Comparison of ENCODE assay signal across 8 mouse cellular contexts in genomic region chr7:6361756-6362155, GRCm38 (mm10). TPM values are rescaled to one million over a fixed set of nuclear protein-coding genes. Genes with fewer than 3 reads are reported as not detected.
DNase-seq lines count a peak whose midpoint lies in the region; ATAC-seq and TF ChIP-seq lines count a peak whose summit lies in the region.

No protein-coding gene starts in this region.

- ATAC-seq in heart, embryonic 13.5 days (ENCODE audit: extremely low read depth, insufficient number of reproducible peaks, low FRiP score, low TSS enrichment) = no peak
- no peak for ATAC-seq in forebrain, postnatal 0 days

- H3K9me3 ChIP-seq in heart, embryonic 13.5 days = no peaks in the 10 kb centered on the region
- no peaks in the 10 kb centered on the region for H3K9me3 ChIP-seq in MEL (replicated peaks; ENCODE audit: insufficient read depth, low read length)
- no peaks in the 10 kb centered on the region for H3K9me3 ChIP-seq in forebrain, postnatal 0 days (ENCODE audit: low read length)

- H3K4me3 ChIP-seq in heart, embryonic 13.5 days = peak overlapping the region; percentile 70
- H3K4me3 ChIP-seq in MEL (ENCODE audit: control insufficient read depth in 1 of 2, insufficient read depth in 1 of 2, low read depth in 2 of 2, low read length in 2 of 2) (peak overlapping the region; percentile 59 to 65), macrophage (ENCODE audit: inconsistent target) (peak overlapping the region; percentile 45)
- H3K4me3 ChIP-seq in forebrain, postnatal 0 days (ENCODE audit: low read depth, low read length) = peak overlapping the region; percentile 51

- no peaks in the 10 kb centered on the region for H3K27me3 ChIP-seq in heart, embryonic 13.5 days (replicated peaks)
- H3K27me3 ChIP-seq in MEL (ENCODE audit: control insufficient read depth in 1 of 2, insufficient read depth in 2 of 2, low read length in 2 of 2) = no peaks in the 10 kb centered on the region
- no peaks in the 10 kb centered on the region for H3K27me3 ChIP-seq in forebrain, postnatal 0 days (ENCODE audit: insufficient read depth, low read length)

- H3K79me2 ChIP-seq in MEL (ENCODE audit: control insufficient read depth, insufficient read depth, low read length, poor library complexity) = no peaks in the 10 kb centered on the region
- no peaks in the 10 kb centered on the region for H3K79me2 ChIP-seq in macrophage (ENCODE audit: inconsistent target)

- H3K36me3 ChIP-seq in heart, embryonic 13.5 days = no peaks in the 10 kb centered on the region
- peaks cover 0 to 12% of the 10 kb centered on the region in 2 experiments; a peak in 2 of 4 replicates for H3K36me3 ChIP-seq in MEL (ENCODE audit: control insufficient read depth in 1 of 2, insufficient read depth in 2 of 2, low read length in 2 of 2)
- H3K36me3 ChIP-seq in forebrain, postnatal 0 days (ENCODE audit: insufficient read depth) = 0 out of 2 replicates have a peak, but pooled peaks cover 5% of the 10 kb centered on the region
- no peaks in the 10 kb centered on the region for H3K36me3 ChIP-seq in macrophage (ENCODE audit: inconsistent target)

- TF ChIP-seq RAD21 in MEL (IDR thresholded peaks at IDR 0.05; ENCODE audit: low read depth, low read length) = no peak

- TF ChIP-seq POLR2A in MEL (IDR thresholded peaks at IDR 0.05; ENCODE audit: control insufficient read depth in 1 of 2, insufficient read depth in 1 of 2, low read depth in 1 of 2, low read length in 2 of 2, poor library complexity in 1 of 2) = no peak

- no peak for TF ChIP-seq EP300 in MEL (IDR thresholded peaks at IDR 0.05; ENCODE audit: low read depth in 1 of 2, low read length in 2 of 2)

- H3K4me2 ChIP-seq in heart, embryonic 13.5 days = peak overlapping the region; percentile 91
- H3K4me2 ChIP-seq in forebrain, postnatal 0 days (ENCODE audit: low read depth) = peak overlapping the region; percentile 61

- H3K9ac ChIP-seq in heart, embryonic 13.5 days = peak overlapping the region; percentile 77
- peak overlapping the region; percentile 33 for H3K9ac ChIP-seq in MEL (ENCODE audit: control insufficient read depth, low read depth, low read length, poor library complexity, severe bottlenecking)
- peak overlapping the region; percentile 74 for H3K9ac ChIP-seq in forebrain, postnatal 0 days

- 24% methylated on average over 7 of the region's 7 CpGs for WGBS in heart, embryonic 13.5 days
- 20% methylated on average over 7 of the region's 7 CpGs for WGBS in forebrain, postnatal 0 days
- 30% methylated on average over 6 of the region's 7 CpGs for WGBS in macrophage (ENCODE audit: missing documents)

- intact Hi-C loops in heart, postnatal 36 days (cut with DNase I) = loop anchor here (5.0 kb wide), 2 partner anchors 366 to 916 kb away; partner anchors contain the start of gene Gm45844

- TF ChIP-seq CTCF in MEL (IDR thresholded peaks at IDR 0.05 in 2 of 3, conservative IDR thresholded peaks at IDR 0.05 in 1 of 3; ENCODE audit: control insufficient read depth in 1 of 3, insufficient read depth in 1 of 3, low read depth in 2 of 3, low read length in 3 of 3, poor library complexity in 1 of 3, severe bottlenecking in 1 of 3) = no peak
- no peak for TF ChIP-seq CTCF in forebrain, postnatal 0 days (IDR thresholded peaks at IDR 0.05; ENCODE audit: low read depth)

- peak overlapping the region; percentile 89 for H3K27ac ChIP-seq in heart, embryonic 13.5 days (replicated peaks)
- H3K27ac ChIP-seq in MEL (ENCODE audit: control insufficient read depth, low read depth, low read length) (no peak overlapping the region), macrophage (peak overlapping the region; percentile 32)
- peak overlapping the region; percentile 96 for H3K27ac ChIP-seq in forebrain, postnatal 0 days (ENCODE audit: low read depth, low read length)

- peaks cover 16% of the 10 kb centered on the region for H3K4me1 ChIP-seq in heart, embryonic 13.5 days
- peaks cover 2 to 5% of the 10 kb centered on the region in 2 experiments; a peak in 3 of 4 replicates for H3K4me1 ChIP-seq in MEL (ENCODE audit: control insufficient read depth in 1 of 2, insufficient read depth in 2 of 2, low read length in 2 of 2)
- peaks cover 4% of the 10 kb centered on the region; the same call in 1 of the 2 replicates for H3K4me1 ChIP-seq in forebrain, postnatal 0 days (ENCODE audit: insufficient read depth)

- DNase-seq in heart, postnatal 36 days = no peak
- no peak for DNase-seq in MEL (ENCODE audit: low read depth, low spot score)
- DNase-seq in forebrain, postnatal 0 days = no peak
- no peak for DNase-seq in urinary bladder, postnatal 25 days (ENCODE audit: low spot score)
- DNase-seq in gastrocnemius, adult 18-20 months (ENCODE audit: low spot score) = no peak
- no peak for DNase-seq in adrenal gland, adult 18-20 months (ENCODE audit: low spot score in 2 of 2)

RNA-seq across cellular contexts. Expression of gene Zfp78, which starts 1.3 kb away (rescaled TPM):
- 1.1 TPM in 2 replicates for polyA plus RNA-seq in heart, embryonic 13.5 days (2015; fragmentation: Nextera tagmentation; extraction: Ambion mirVana)
- 1 to 10 TPM; 2.4 to 3.0 TPM for total RNA-seq in heart, postnatal 36 days (2021)
- 0.42 and 0.50 TPM in 2 replicates for total RNA-seq in MEL (2012; rRNA removed)
- under 1 TPM in 1 of 2 experiments, not detected in 1; 0.67 TPM for polyA plus RNA-seq in MEL (2012; ENCODE audit: insufficient read depth in 1 of 2, insufficient read length in 2 of 2, low read depth in 1 of 2, low replicate concordance in 2 of 2, missing spikeins in 1 of 2)
- 4.0 and 4.5 TPM in 2 replicates for total RNA-seq in forebrain, postnatal 0 days (2014; rRNA removed)
- 1.5 and 3.3 TPM in 2 replicates for polyA plus RNA-seq in forebrain, postnatal 0 days (2015; fragmentation: Nextera tagmentation; extraction: Ambion mirVana)
- 1 to 10 TPM in 20 of 26 experiments, under 1 TPM in 6; 0.50 to 6.2 (median 2.1) TPM for total RNA-seq in macrophage (2018; cell fraction: chromatin; rRNA removed)
- total RNA-seq in macrophage (2018; cell fraction: cytosol; rRNA removed) = 1 to 10 TPM in 15 of 26 experiments, under 1 TPM in 11; 0.14 to 2.5 (median 1.4) TPM
- total RNA-seq in macrophage (2018; cell fraction: nucleus; rRNA removed) = 1 to 10 TPM in 18 of 26 experiments, under 1 TPM in 8; 0.44 to 6.3 (median 1.5) TPM
- 1.2 to 3.1 TPM (median 1.7 TPM) in 3 replicates for polyA plus RNA-seq in macrophage (2018)
- total RNA-seq in gastrocnemius, adult 18-20 months (2021) = 1 to 10 TPM; 1.8 to 2.5 TPM
- total RNA-seq in adrenal gland, adult 18-20 months (2021) = 1 to 10 TPM; 2.1 to 3.3 TPM

RNA-seq across cellular contexts. Expression of gene Gm3854, which starts 18.2 kb away (rescaled TPM):
- polyA plus RNA-seq in heart, embryonic 13.5 days (2015; fragmentation: Nextera tagmentation; extraction: Ambion mirVana) = 1.0 and 1.2 TPM in 2 replicates
- under 1 TPM; 0.16 to 0.33 TPM for total RNA-seq in heart, postnatal 36 days (2021)
- total RNA-seq in MEL (2012; rRNA removed) = not detected in 2 replicates
- polyA plus RNA-seq in MEL (2012; ENCODE audit: insufficient read depth in 1 of 2, insufficient read length in 2 of 2, low read depth in 1 of 2, low replicate concordance in 2 of 2, missing spikeins in 1 of 2) (not detected), macrophage (2018) (0.07 TPM in 1 of 3 replicates, not detected in the others)
- total RNA-seq in forebrain, postnatal 0 days (2014; rRNA removed) = 5.8 and 7.8 TPM in 2 replicates
- 1.5 and 4.6 TPM in 2 replicates for polyA plus RNA-seq in forebrain, postnatal 0 days (2015; fragmentation: Nextera tagmentation; extraction: Ambion mirVana)
- total RNA-seq in macrophage (2018; cell fraction: chromatin; rRNA removed) = under 1 TPM in 1 of 26 experiments, not detected in 25; 0.31 TPM
- total RNA-seq in macrophage (2018; cell fraction: cytosol; rRNA removed) = under 1 TPM in 1 of 26 experiments, not detected in 25; 0.05 TPM
- total RNA-seq in macrophage (2018; cell fraction: nucleus; rRNA removed) = under 1 TPM in 2 of 26 experiments, not detected in 24; 0.21 to 0.34 TPM
- total RNA-seq in gastrocnemius, adult 18-20 months (2021) = under 1 TPM; 0.32 to 0.45 TPM
- total RNA-seq in adrenal gland, adult 18-20 months (2021) = under 1 TPM; 0.53 to 0.80 TPM

RNA-seq across cellular contexts. Expression of gene Zfp28, which starts 21.3 kb away (rescaled TPM):
- 7.0 and 7.4 TPM in 2 replicates for polyA plus RNA-seq in heart, embryonic 13.5 days (2015; fragmentation: Nextera tagmentation; extraction: Ambion mirVana)
- total RNA-seq in heart, postnatal 36 days (2021) = 1 to 10 TPM; 2.9 to 3.1 TPM
- 1.6 and 2.8 TPM in 2 replicates for total RNA-seq in MEL (2012; rRNA removed)
- polyA plus RNA-seq in MEL (2012; ENCODE audit: insufficient read depth in 1 of 2, insufficient read length in 2 of 2, low read depth in 1 of 2, low replicate concordance in 2 of 2, missing spikeins in 1 of 2) (1 to 10 TPM in 1 of 2 experiments, not detected in 1; 3.3 TPM), macrophage (2018) (6.1 to 7.1 TPM (median 6.9 TPM) in 3 replicates)
- 15.4 and 27.4 TPM in 2 replicates for total RNA-seq in forebrain, postnatal 0 days (2014; rRNA removed)
- 19.8 and 20.7 TPM in 2 replicates for polyA plus RNA-seq in forebrain, postnatal 0 days (2015; fragmentation: Nextera tagmentation; extraction: Ambion mirVana)
- total RNA-seq in macrophage (2018; cell fraction: chromatin; rRNA removed) = 10 to 100 TPM; 15.3 to 73.2 (median 39.6) TPM
- 1 to 10 TPM; 1.7 to 8.3 (median 4.2) TPM for total RNA-seq in macrophage (2018; cell fraction: cytosol; rRNA removed)
- 10 to 100 TPM in 22 of 26 experiments, 1 to 10 TPM in 4; 5.6 to 42.7 (median 18.0) TPM for total RNA-seq in macrophage (2018; cell fraction: nucleus; rRNA removed)
- total RNA-seq in gastrocnemius, adult 18-20 months (2021) = 1 to 10 TPM in 1 of 2 experiments, under 1 TPM in 1; 0.90 to 1.0 TPM
- 1 to 10 TPM; 2.1 to 3.3 TPM for total RNA-seq in adrenal gland, adult 18-20 months (2021)

RNA-seq across cellular contexts. Expression of gene Zfp583, which starts 30.7 kb away (rescaled TPM):
- 2.7 and 4.6 TPM in 2 replicates for polyA plus RNA-seq in heart, embryonic 13.5 days (2015; fragmentation: Nextera tagmentation; extraction: Ambion mirVana)
- total RNA-seq in heart, postnatal 36 days (2021) = 1 to 10 TPM; 1.1 to 1.8 TPM
- total RNA-seq in MEL (2012; rRNA removed) = not detected in 2 replicates
- polyA plus RNA-seq in MEL (2012; ENCODE audit: insufficient read depth in 1 of 2, insufficient read length in 2 of 2, low read depth in 1 of 2, low replicate concordance in 2 of 2, missing spikeins in 1 of 2) (not detected), macrophage (2018) (1.3 to 3.0 TPM (median 1.3 TPM) in 3 replicates)
- 12.3 and 13.1 TPM in 2 replicates for total RNA-seq in forebrain, postnatal 0 days (2014; rRNA removed)
- 11.7 and 13.2 TPM in 2 replicates for polyA plus RNA-seq in forebrain, postnatal 0 days (2015; fragmentation: Nextera tagmentation; extraction: Ambion mirVana)
- 10 to 100 TPM in 1 of 26 experiments, 1 to 10 TPM in 25; 1.1 to 11.1 (median 4.2) TPM for total RNA-seq in macrophage (2018; cell fraction: chromatin; rRNA removed)
- total RNA-seq in macrophage (2018; cell fraction: cytosol; rRNA removed) = 1 to 10 TPM in 20 of 26 experiments, under 1 TPM in 6; 0.19 to 3.4 (median 1.4) TPM
- 1 to 10 TPM; 1.2 to 9.6 (median 2.9) TPM for total RNA-seq in macrophage (2018; cell fraction: nucleus; rRNA removed)
- under 1 TPM; 0.43 to 0.50 TPM for total RNA-seq in gastrocnemius, adult 18-20 months (2021)
- total RNA-seq in adrenal gland, adult 18-20 months (2021) = 1 to 10 TPM; 3.1 to 3.3 TPM

RNA-seq across cellular contexts. Expression of gene Smim17, which starts 36.8 kb away (rescaled TPM):
- polyA plus RNA-seq in heart, embryonic 13.5 days (2015; fragmentation: Nextera tagmentation; extraction: Ambion mirVana) = not detected in 2 replicates
- total RNA-seq in heart, postnatal 36 days (2021) = not detected
- not detected in 2 replicates for total RNA-seq in MEL (2012; rRNA removed)
- not detected for polyA plus RNA-seq in MEL (2012; ENCODE audit: insufficient read depth in 1 of 2, insufficient read length in 2 of 2, low read depth in 1 of 2, low replicate concordance in 2 of 2, missing spikeins in 1 of 2)
- total RNA-seq in forebrain, postnatal 0 days (2014; rRNA removed) = 15.4 and 17.5 TPM in 2 replicates
- polyA plus RNA-seq in forebrain, postnatal 0 days (2015; fragmentation: Nextera tagmentation; extraction: Ambion mirVana) = 3.7 and 3.9 TPM in 2 replicates
- total RNA-seq in macrophage (2018; cell fraction: chromatin; rRNA removed) = 1 to 10 TPM in 2 of 26 experiments, under 1 TPM in 2, not detected in 22; 0.24 to 3.7 (median 2.1) TPM
- total RNA-seq in macrophage (2018; cell fraction: cytosol; rRNA removed) = not detected
- 1 to 10 TPM in 2 of 26 experiments, under 1 TPM in 1, not detected in 23; 0.98 to 3.2 (median 1.5) TPM for total RNA-seq in macrophage (2018; cell fraction: nucleus; rRNA removed)
- not detected in 3 replicates for polyA plus RNA-seq in macrophage (2018)
- total RNA-seq in gastrocnemius, adult 18-20 months (2021) = under 1 TPM; 0.12 to 0.16 TPM
- total RNA-seq in adrenal gland, adult 18-20 months (2021) = under 1 TPM; 0.38 to 0.73 TPM
